Mouse (Mus musculus): ENCODE results near the gene Zfp444. TPM values are rescaled to one million over a fixed set of nuclear protein-coding genes. Genes with fewer than 3 reads are reported as not detected.

Gene Zfp444
- total and polyA plus RNA-seq, 3 experiments, result 16.2 to 24.2 TPM; not detected in 1

- no peak for TF ChIP-seq ETS1 (IDR thresholded peaks at IDR 0.05; ENCODE audit: low read depth, low read length)
Measured at GRCm38 (mm10) chr7:6170391-6170790, 1.6 kb upstream of the Zfp444 start (continued).

- no peaks in the 10 kb centered on the region for H3K9me3 ChIP-seq (replicated peaks; ENCODE audit: insufficient read depth, low read length)
- no peak for DNase-seq (ENCODE audit: low read depth, low spot score)
- peak overlapping the region; percentile 86 for H3K27ac ChIP-seq (ENCODE audit: control insufficient read depth, low read depth, low read length)
- peak overlapping the region; percentile 63 to 74 for H3K4me3 ChIP-seq (ENCODE audit: control insufficient read depth in 1 of 2, insufficient read depth in 1 of 2, low read depth in 2 of 2, low read length in 2 of 2)
- peak overlapping the region; percentile 76 for H3K9ac ChIP-seq (ENCODE audit: control insufficient read depth, low read depth, low read length, poor library complexity, severe bottlenecking)
- no peaks in the 10 kb centered on the region for H3K27me3 ChIP-seq (ENCODE audit: control insufficient read depth in 1 of 2, insufficient read depth in 2 of 2, low read length in 2 of 2)
- peaks cover 2 to 16% of the 10 kb centered on the region in 2 experiments; a peak in 3 of 4 replicates for H3K4me1 ChIP-seq (ENCODE audit: control insufficient read depth in 1 of 2, insufficient read depth in 2 of 2, low read length in 2 of 2)
- TF ChIP-seq ETS1 (IDR thresholded peaks at IDR 0.05; ENCODE audit: low read depth, low read length), result no peak
- TF ChIP-seq MXI1 (IDR thresholded peaks at IDR 0.05; ENCODE audit: low read depth, low read length), result no peak
- TF ChIP-seq USF2 (IDR thresholded peaks at IDR 0.05; ENCODE audit: borderline replicate concordance in 1 of 2, insufficient read depth in 1 of 2, low read depth in 1 of 2, low read length in 2 of 2), result no peak
- no peak for TF ChIP-seq GATA1 (IDR thresholded peaks at IDR 0.05; ENCODE audit: low read depth, low read length)
- TF ChIP-seq MAFK (IDR thresholded peaks at IDR 0.05; ENCODE audit: borderline replicate concordance, low read depth, low read length), result no peak
- TF ChIP-seq ZNF384 (IDR thresholded peaks at IDR 0.05; ENCODE audit: low read depth, low read length), result no peak
- TF ChIP-seq MEF2A (IDR thresholded peaks at IDR 0.05; ENCODE audit: extremely low read depth, insufficient replicate concordance, low read depth, low read length, poor library complexity, severe bottlenecking), result no peak
- no peak for TF ChIP-seq USF1 (IDR thresholded peaks at IDR 0.05; ENCODE audit: low read depth, low read length)
- TF ChIP-seq TCF12 (IDR thresholded peaks at IDR 0.05; ENCODE audit: low read depth, low read length), result no peak
- no peak for TF ChIP-seq MYB (IDR thresholded peaks at IDR 0.05; ENCODE audit: low read depth, low read length)
- no peak for TF ChIP-seq ZMIZ1 (IDR thresholded peaks at IDR 0.05; ENCODE audit: low read depth, low read length)
- TF ChIP-seq POLR2AphosphoS5 (IDR thresholded peaks at IDR 0.05; ENCODE audit: borderline replicate concordance, low read depth, low read length), result no peak
- TF ChIP-seq MYC (IDR thresholded peaks at IDR 0.05; ENCODE audit: low read depth, low read length), result no peak
- TF ChIP-seq E2F4 (IDR thresholded peaks at IDR 0.05; ENCODE audit: borderline replicate concordance, low read depth, low read length), result no peak
- TF ChIP-seq EP300 (IDR thresholded peaks at IDR 0.05; ENCODE audit: low read depth in 1 of 2, low read length in 2 of 2), result no peak
- no peak for TF ChIP-seq POLR2A (IDR thresholded peaks at IDR 0.05; ENCODE audit: control insufficient read depth in 1 of 2, insufficient read depth in 1 of 2, low read depth in 1 of 2, low read length in 2 of 2, poor library complexity in 1 of 2)
- no peak for TF ChIP-seq CTCF (IDR thresholded peaks at IDR 0.05 in 2 of 3, conservative IDR thresholded peaks at IDR 0.05 in 1 of 3; ENCODE audit: control insufficient read depth in 1 of 3, insufficient read depth in 1 of 3, low read depth in 2 of 3, low read length in 3 of 3, poor library complexity in 1 of 3, severe bottlenecking in 1 of 3)
- peaks cover 8% of the 10 kb centered on the region for H3K79me2 ChIP-seq (ENCODE audit: control insufficient read depth, insufficient read depth, low read length, poor library complexity)
- H3K36me3 ChIP-seq (ENCODE audit: control insufficient read depth in 1 of 2, insufficient read depth in 2 of 2, low read length in 2 of 2), result peaks cover 0 to 19% of the 10 kb centered on the region in 2 experiments; a peak in 2 of 4 replicates
Measured at GRCm38 (mm10) chr7:6170871-6171270, 1.2 kb upstream of the Zfp444 start.
